Comparison of ENCODE assay signal across 15 mouse cellular contexts in the genomic region with DNA sequence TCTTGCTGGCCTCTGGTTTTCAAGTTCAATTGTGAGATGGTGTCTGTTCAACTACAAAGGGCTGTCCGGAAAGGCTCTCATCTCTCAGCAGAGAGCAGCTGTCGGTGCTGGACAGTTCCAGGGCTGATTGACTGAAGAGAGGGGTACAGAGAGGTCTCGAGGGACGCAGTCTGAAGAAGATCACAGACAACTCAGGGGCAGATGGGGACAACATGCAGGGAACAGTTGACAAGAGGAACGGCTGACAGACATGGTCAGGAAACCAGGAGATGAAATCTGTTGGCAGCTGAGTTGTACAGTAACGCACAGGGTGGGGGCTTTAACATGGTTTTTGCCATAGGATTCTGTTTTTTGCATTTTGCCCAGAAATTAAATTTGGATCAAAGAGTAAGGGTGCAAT.
"Had no signal": no experiment of that assay in that cellular context is flagged by ENCODE, and none has a peak within 500 bp of the region (broad histone marks: within the 10 kb centered on the region; RNA-seq: fewer than 3 reads in every experiment).

No protein-coding gene starts in this region.

- H3K27me3 ChIP-seq: midbrain, embryonic 12.5 days; neural tube, embryonic 12.5 days; stomach, embryonic 15.5 days had no signal

- ATAC-seq: midbrain, embryonic 16.5 days had no signal

- H3K4me1 ChIP-seq: midbrain, embryonic 12.5 days; neural tube, embryonic 12.5 days; stomach, embryonic 15.5 days had no signal

- H3K4me3 ChIP-seq: midbrain, embryonic 10.5 days; midbrain, embryonic 12.5 days; neural tube, embryonic 12.5 days; stomach, embryonic 15.5 days had no signal

- H3K9me3 ChIP-seq: midbrain, embryonic 10.5 days; midbrain, embryonic 12.5 days; neural tube, embryonic 12.5 days; stomach, embryonic 15.5 days had no signal

- H3K9ac ChIP-seq: lung, embryonic 14.5 days; midbrain, embryonic 12.5 days; neural tube, embryonic 12.5 days; stomach, embryonic 15.5 days had no signal

- H3K36me3 ChIP-seq: midbrain, embryonic 10.5 days; midbrain, embryonic 12.5 days; neural tube, embryonic 12.5 days; stomach, embryonic 15.5 days had no signal

- H3K27ac ChIP-seq: midbrain, embryonic 10.5 days; midbrain, embryonic 12.5 days; neural tube, embryonic 12.5 days; stomach, embryonic 15.5 days; stomach, postnatal 0 days had no signal

- H3K4me2 ChIP-seq: lung, embryonic 14.5 days; midbrain, embryonic 12.5 days; neural tube, embryonic 12.5 days; stomach, embryonic 15.5 days had no signal

- DNase-seq: lung, adult 18-20 months; lung, embryonic 14.5 days; lung, postnatal 10 days; lung, postnatal 4 days; midbrain, embryonic 14.5 days; right cerebral cortex, postnatal 14 days; thymus, adult 2 months; thymus, postnatal 25 days; thymus, postnatal 4 days had no signal
